Mouse (Mus musculus) urinary bladder, postnatal 25 days (tissue): Measurements from ENCODE around the gene Ppdpf.
"Not testable (repeated sequence)": the region's sequence is repeated elsewhere in the genome, so short reads cannot be mapped to it uniquely, and the experiment has no call there.

Experiments used
- DNase-seq: peaks from one replicate; pipeline ENCODE4 v3.0.0; 2022; ENCODE audit warnings: low spot score

The Ppdpf gene

GRCm38 (mm10) chr2:181159771-181160170 is 27.3 kb upstream of the Ppdpf start:
- no peak for DNase-seq

DNA sequence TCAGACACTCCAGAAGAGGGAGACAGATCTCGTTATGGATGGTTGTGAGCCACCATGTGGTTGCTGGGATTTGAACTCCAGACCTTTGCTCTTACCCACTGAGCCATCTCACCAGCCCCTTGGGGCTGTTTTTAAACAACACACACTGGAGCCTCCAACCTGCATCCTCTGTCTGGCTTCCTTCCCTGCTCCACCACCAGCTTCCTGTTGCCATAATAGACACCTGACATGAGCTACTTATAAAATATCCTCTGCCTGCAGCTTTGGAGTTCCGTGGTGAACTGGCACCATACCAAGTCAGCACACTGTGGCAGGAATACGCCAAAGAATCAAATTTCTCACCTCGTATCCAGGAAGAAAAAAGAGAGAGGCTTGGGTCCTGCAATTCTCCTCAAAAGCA is 26.2 kb upstream of the Ppdpf start:
- no peak for DNase-seq

GRCm38 (mm10) chr2:181166469-181166868 is 20.6 kb upstream of the Ppdpf start:
- DNase-seq: no peak

DNA sequence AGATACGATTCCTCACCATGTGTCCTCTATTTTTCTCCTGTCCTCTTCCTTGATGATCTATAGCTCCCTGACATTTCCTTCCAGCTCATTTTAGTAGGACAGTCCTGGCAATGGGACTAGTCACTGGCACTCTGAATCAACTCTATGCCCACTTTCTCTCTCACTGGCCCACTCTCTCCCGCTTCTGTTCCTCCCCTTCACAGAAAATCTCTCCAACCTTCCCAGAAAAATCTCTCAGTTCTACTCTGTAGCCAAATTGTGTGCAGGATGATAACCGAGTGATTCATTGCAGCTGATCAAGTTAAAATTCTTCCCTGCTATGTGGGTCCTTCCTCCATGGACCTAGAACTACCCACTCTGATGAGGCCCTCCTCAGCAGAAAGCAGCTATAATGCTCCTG is 12.4 kb upstream of the Ppdpf start:
- DNase-seq: no peak

DNA sequence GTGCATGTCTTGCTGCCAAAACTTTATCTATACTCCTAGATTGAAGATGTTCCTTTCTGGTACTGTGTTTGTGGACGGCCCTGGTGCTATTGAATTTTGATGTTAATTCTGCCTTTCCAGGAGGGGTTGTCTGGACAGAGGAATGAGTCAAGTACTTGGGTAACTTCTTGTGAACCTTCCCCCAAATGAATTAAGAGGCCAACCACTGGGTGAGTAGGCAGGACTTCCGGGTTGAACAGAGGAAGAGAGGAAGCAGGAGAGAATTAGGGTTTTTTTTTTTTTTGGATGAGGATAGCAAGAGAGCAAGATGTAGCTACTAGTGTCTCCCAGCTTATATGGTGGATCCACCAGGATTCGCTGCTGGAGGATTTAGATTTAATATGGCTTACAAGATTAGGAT is 9.0 kb upstream of the Ppdpf start:
- DNase-seq: no peak

GRCm38 (mm10) chr2:181178471-181178870 is 8.6 kb upstream of the Ppdpf start:
- no peak for DNase-seq

DNA sequence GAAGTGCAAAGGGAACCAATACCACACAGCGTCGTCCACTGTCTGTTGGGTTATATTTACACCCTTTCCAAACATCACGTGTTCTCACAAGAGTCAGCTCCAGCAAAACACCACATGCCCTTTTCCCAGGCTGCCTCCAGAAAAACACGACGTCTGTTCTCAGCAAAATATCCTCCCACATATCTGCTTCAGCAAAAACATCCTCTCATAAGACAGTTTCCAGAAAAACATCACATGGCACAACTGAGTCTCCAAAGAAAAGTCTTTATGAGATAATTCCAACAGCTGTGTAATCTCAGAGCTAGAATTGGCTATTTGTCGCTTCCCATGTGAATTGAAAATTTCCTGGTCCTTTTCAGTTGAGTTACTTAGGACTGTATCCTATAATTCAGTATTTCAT is 6.1 kb upstream of the Ppdpf start:
- no peak for DNase-seq

DNA sequence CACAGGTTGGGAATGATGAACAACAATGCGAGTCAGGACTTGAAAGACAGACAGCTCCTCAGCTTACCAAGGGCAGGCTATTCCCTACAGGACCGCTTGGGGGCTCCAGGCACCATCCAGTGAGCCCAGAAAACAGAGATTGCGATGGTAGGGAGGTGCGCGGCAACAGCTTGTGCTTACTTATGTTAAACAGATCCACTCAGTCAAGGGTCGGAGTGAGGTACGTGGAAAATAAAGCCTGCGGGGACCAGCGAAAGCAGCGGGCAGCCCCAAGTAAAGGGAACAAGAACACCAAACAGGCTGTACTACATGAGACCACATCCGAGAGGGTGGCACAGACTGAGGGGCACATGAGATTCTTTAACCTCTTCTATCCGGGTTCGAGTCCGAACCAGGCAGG is 412 bp upstream of the Ppdpf start:
- DNase-seq: peak; percentile 71

- DNase-seq: peak; percentile 34
These were observed 1.6 kb downstream of the Ppdpf start for GRCm38 (mm10) chr2:181188681-181189080.

DNA sequence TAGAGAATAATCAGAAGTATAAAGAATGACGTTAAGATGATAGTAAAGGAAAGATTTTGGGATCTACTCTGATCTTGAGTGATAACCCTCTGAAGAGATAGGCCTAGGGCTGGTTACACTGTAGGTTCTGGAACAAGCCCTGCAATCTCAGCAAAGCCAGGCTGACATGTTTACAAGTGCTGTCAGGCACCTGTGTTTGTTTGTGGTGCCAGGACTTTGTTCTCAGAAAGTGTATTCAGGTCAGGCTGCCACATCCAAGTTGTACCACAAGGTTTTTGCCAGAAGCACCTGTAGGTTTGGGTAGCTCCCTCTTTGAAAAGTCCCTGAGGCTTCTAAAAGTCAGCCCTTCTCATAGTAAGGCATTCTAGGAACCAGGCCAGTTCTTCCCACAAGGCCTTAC is 2.3 kb downstream of the Ppdpf start:
- no peak for DNase-seq

DNA sequence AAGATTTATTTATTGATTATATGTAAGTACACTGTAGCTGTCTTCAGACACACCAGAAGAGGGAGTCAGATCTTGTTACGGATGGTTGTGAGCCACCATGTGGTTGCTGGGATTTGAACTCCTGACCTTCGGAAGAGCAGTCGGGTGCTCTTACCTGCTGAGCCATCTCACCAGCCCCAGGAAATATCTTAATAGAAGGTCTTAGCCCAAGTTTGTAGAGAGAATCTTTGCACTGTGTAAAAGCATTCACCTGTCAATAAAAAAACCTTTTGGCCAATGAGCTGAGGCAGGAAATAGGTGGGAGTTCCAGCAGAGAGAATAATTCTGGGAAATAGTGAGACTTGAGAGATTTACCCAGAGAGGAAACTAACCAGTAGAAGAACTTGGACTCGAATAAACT is 4.3 kb downstream of the Ppdpf start:
- DNase-seq: not testable (repeated sequence)

DNA sequence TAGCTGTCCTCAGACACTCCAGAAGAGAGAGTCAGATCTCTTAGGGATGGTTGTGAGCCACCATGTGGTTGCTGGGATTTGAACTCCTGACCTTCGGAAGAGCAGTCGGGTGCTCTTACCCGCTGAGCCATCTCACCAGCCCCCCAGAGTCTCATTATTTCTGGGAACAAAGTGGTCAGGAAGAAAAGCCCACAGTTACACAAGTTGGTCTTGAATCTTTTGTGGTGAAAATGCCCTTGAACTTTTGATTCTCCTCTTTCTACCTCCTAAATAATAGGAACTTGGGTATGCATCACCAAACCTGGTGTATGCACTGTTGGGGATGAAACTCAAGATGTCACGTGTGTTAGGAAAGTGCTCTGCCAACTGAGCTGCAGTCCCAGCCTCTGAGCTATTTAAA is 4.9 kb downstream of the Ppdpf start:
- no peak for DNase-seq

DNA sequence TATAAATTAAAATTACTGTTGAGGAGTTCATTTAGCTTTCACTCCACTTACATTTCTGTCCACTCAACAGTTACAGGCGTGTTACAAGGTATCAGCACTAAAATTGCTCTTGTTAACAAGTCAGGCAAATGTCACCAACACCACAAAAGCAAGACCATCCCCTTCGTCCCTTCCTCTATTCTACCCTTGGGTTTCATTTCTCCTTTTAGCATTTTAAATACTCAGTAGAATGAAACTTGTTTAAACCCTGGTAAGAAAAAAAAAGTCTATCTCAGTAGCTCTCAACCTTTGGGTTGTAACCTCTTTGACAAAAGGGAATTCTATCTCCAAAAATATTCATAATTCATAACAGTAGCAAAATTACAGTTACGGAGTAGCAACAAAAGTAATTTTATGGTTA is 6.0 kb downstream of the Ppdpf start:
- DNase-seq: no peak

DNA sequence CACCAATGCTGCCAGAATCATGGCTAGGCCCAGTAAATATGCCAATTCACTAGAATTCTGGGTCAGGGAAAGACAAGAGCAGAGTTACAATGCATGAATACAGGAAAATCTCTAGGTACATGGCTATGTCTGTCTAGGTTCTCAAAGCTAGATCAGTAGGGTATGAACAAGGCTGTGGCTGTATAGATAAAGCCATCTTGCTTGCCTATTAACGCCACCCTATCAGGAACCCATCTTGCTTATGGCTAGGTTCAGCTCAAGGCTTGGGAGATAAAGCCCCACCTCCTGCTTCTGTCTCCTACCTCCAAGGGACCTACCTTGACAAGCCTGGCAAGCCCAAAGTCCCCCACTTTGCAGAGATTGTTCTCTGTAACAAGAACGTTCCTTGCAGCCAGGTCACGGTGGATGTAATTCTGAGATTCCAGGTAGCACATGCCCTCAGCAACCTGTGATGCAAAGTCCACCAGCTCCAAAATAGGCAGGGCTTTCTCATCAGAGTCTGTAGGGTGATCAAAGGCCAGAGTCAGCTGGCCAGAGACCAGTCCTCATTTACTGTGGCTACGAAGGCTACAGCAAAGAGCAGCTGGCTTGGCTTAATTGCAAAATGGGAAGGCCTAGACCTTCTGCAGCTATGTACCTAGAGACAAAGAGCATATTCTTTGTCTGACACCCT is 9.7 kb downstream of the Ppdpf start:
- DNase-seq: no peak

DNA sequence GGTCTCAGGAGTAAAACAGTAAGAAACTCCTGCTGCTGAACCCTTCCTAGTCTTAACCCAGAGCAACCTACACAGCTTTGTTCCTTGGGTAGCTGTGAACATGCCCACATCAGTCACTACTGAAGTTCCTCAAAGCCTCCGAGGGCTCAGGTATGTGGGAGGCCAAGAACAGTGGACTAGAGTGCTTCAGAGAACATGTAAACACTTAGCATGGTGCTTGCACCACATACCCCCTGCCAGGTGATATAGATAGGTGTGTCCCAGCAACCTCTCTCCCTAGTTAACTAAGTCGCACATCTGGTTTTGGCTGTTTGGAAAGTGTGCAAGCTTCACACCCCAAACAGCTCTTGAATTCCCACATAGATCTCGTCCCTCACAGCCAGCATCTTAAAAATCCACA is 14.6 kb downstream of the Ppdpf start:
- no peak for DNase-seq

GRCm38 (mm10) chr2:181202422-181202821 is 15.4 kb downstream of the Ppdpf start, which contains the start of gene Ptk6:
Ptk6 (minus strand) TSS chr2:181202789.
- DNase-seq: no peak

DNA sequence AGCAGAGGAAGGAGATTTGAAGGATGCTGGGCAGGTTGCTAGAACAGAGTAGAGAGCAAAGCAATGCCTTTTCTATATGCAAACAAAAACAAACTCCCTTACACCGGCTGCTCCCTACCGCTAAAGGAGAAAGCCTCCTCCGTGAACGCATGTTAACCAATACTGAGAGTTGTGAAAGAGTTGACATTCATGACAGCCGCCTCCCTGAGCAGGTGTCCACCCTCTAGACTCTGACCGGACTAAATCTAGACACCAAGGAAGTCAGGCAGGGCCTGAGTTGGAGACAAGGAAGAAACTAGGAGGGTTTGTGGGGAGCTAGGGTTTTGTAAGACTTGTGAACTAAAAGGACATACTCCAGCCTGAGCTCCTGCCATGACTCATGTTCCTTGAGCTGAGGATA is 15.8 kb downstream of the Ppdpf start:
- no peak for DNase-seq

DNA sequence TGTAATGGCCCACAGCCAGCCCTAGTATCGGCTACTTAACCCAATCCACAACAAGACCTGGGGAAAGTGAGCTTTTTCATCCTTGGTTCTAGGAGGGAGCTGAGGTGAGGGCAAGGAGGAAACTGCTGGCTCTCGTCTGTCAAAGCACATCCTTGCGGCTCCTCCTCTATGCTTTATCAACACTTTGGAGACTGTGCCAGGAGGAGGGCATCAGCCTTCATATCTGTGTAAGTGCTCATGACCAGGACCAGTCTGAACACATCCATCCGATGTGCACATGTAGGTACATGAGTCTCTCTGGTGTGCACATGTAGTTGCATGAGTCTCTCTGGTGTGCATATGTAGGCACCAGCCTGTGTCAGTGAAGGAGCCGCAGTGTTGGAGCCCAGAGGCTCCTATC is 18.6 kb downstream of the Ppdpf start:
- no peak for DNase-seq

- no peak for DNase-seq
These were observed 19.1 kb downstream of the Ppdpf start for GRCm38 (mm10) chr2:181206118-181206517.

DNA sequence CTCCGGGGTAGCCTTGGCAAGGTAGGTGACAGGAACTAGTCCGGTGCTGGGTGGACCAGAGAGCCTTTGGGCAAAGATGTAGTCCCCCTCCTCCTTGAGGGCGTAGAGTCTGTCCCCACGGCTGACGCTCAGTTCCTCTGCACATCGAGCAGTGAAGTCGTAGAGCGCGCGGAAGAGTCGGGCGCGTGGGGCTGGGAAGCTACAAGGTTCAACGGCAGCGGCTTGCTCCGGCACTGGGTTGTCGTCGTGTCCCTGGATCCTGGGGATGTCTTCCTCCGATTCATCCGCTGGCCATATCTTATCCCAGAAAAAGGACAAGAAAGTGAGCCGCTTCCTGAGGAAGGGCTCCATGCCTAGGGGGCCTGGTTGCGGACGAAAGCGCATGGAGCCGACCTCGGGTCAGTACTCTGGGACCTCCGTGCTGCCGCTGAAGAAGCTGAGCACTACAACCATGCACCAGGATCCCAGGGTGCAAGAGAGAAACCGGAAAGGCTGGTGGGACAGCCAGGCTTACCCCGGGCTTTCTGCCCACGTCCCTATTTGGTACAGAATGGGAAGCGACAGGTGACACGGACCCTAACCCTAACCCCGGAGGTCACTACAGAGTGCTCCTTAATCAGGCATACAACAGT is 25.5 kb downstream of the Ppdpf start:
- DNase-seq: no peak

DNA sequence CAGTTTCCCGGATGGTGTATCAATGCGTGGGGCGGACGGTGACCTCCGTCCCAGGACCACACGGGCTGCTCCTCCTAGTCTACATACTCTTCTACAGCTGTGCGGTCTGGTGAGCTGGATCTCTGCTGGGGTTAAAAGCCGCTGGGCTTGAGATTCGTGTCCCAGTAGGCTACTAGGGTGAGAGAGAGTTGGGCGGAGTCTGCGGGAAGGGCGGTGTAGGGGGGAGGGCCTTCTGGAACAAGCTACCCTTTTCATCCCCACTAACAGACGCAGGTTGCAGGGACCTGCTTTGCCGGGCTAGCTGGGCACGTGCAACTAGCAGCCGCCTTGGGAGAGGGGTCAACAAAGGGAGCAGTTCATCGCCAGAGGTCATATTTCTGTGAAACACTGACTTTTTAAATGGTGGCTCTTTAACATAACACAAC is 26.0 kb downstream of the Ppdpf start, which contains the start of gene Srms:
Srms (minus strand) TSS at position 165 of the 425 bp plus-strand sequence.
- no peak for DNase-seq

GRCm38 (mm10) chr2:181216037-181216436 is 29.0 kb downstream of the Ppdpf start:
- DNase-seq: no peak

DNA sequence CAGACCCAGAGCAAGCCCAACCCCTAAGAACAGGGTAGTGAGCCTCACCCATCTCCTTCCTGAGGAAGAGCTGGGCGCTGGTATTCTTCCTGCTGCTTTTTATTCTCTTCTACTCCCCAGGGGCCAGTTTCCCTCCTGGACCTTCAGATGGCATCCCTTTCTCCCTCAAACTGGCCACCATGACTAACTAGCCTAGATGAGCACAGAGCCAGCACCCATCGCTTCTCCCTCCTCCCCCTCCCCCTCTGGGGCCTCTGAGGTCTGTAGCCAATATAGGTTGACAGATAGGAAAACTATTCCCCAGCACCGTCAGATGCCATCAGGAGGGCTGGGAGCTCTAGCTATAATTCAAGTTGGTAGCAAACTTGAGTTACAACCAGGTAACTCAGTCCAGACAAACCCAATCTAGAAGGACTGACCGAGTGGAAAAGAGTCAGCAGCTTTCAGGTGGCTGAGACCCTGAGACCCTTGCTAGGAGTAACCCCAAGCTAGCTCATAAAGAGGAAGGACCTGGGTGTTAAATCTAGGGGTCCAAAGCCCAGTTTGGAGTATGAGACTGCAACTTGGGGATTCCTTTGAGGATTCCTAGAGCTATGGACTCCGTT is 31.9 kb downstream of the Ppdpf start:
- no peak for DNase-seq
